Mouse (Mus musculus): Measurements from ENCODE around the gene Slc44a1.

The Slc44a1 gene

DNA sequence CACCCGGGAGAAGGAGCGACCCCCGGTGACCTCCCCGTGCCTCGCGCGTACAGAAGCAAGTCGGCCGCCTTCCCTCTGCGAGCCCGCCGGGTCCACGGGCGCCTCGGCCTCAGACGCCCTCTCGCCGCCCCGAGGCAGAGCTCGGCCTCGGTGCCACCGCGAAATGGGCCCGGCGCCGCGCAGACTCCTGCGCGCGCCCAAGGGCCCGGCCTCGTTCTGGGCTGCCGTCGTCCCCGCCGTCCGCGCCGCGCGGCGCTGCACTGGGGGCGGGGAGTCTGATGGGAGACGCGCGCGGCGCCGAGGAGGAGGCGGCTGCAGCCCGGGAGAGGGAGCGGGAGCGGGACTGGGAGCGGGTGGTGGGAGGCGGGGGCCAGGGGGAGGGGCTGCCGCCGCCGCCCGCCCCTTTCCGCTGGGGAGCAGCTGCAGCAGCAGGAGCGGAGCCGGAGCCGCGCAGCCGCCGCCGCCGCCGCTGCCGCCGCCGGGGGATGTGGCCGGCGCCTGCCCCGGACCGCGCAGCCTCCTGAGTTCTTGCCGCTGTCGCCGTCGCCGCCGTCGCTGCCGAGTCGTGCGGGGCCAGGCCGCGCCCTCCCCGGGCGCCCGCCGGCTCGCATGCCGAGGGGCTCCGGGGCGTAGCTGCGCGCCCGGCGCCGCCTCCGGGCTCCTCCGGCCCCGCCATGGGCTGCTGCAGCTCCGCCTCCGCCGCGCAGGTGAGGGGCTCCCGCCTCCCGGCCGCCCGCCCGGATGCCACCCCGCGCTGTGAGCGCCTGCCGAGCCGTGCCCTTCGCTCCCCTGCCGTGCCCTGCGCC, at the start of gene Slc44a1:
TSS of gene Slc44a1 (plus strand) at position 404 of the 806 bp plus-strand sequence.
- peak; percentile 88 for DNase-seq (ENCODE audit: low spot score)

DNA sequence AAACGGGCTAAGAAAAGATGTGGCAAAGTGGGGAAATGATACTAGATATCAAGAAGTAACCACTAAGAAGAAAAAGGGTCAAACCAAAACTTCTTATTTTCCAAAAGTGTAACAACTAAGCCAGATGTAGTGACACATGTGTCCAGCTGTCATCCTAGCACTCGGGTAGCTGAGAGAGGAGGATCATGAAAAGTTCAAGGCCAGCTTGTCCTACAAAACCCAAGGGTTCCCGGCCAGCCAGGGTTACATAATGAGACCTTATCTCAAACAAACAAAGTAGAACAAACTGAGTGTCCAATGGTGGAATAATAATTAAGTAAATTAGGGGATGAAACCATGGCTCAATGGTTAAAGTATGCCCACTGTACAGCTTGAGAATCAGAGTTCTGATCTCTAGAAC, 45.2 kb upstream of the Slc44a1 start:
- no peak for DNase-seq (ENCODE audit: low spot score)

DNA sequence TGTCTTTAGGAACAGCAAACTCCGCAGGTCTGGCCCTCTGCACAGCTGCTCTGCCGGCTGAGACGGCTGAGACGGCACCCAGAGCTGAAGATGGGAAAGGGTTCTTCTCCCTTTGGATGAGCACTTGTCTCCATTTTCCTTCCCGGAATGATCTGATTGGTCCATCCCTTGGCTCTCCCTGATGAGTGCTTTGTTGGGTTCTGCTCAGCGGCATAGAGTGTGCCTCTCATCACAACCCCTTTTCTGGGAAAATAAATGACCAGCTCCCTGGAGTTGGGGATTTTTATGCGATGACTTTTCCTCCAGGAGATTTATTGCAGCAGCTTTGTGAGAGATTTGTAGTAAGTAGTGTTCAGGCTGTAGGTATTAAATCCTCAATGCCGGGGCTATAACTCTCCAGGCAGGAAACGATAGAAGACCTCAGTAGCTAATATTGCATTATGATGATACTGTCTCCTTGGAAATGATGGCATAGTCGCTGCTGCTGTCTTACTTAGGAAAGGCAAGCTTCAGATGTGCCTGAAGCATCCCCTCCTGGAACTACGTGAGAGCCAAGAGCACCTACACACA, 43.5 kb upstream of the Slc44a1 start:
- no peak for DNase-seq (ENCODE audit: low spot score)

DNA sequence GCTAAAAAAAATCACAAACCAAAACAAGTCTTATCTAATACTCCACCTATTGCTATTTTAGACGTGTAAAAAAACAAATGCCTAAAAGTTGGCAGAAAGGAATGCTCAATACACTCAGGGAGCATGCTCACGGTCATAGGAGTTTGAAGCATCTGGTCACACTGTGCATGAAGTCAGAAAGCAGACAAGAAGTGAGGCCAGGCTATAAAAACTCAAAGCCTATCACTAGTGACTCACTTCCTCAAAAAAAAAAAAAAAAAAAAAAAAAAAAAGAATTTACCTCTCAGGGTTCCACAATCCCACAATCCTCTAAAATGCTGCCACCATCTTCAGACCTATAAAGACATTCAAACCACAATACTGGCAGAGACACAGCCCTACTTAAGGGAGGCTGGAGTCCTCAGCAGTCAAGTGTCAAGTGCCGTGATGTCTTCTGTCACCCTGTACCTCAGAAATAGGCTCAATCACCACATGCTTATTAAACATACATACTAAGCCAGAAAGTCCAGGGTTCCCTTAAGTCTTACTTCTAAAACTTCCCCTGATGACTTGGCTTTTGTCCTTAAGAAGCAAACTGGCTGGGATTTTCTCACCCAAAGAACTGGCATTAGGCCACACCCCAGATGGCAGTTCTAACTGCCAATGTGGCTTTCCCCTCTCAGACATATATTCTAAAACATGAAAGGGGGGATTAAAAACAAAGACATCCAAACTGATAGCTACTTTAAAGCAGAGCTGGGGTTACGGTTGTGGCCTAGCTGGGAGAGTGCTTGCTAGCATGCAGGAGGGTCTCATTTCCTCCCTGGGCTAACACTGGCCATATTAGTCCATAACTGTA, 42.7 kb upstream of the Slc44a1 start:
- no peak for DNase-seq (ENCODE audit: low spot score)

DNA sequence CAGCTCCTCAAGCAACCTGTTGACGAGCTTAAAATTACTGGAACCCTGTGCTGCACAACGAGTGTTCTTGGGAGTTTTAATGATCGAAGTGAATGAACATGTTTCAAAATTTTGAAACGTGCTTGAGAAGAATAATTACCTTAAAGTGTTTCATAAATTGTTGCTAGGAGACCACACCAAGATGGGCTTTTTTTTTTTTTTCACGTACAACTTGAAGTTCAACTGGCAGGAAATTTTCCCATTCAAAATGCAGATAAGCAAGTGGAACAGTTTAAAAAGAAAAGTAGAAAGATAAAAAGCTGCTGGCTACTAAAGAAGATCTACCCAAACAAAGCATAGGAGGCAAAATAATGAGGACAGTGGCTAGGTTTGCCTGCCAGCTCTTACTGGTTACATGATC, 41.7 kb upstream of the Slc44a1 start:
- DNase-seq (ENCODE audit: low spot score): no peak

DNA sequence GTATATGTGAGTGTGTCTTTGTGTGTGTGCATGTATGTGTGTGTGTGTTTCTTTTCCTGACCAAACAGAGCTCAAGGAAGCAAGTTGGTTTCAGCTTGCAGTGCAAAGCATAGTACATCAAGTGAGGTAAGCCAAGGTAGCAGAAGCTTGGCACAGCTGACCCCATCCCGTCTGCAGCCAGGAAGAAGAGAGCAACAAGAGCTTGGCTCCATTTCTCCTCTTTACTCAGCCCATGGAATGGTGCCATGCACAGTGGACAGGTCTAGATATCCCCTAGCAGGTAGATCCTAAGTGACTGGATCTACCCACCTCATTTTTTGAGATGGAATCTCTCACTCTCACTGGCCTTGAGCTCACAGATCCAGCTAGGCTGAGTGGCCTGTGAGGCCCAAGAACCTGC, 40.8 kb upstream of the Slc44a1 start:
- no peak for DNase-seq (ENCODE audit: low spot score)

DNA sequence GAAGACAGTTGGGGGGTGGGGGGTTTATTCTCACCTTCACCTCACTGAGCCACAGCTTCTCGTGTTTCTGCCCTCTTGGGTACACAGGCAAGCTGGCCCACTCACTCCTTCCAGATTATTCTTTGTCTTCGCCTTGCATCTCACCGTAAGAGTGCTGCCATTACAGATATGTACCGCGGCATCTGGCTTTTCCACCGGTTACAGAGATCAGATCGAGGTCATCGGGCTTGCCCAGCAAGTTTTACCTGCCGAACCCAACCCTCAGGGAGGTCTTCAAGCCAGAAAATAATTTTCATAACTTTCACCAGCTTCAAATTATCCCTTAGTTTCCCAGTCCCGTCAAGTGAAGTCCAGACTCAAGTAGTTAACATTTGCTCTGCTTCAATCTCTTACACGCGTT, 36.8 kb upstream of the Slc44a1 start:
- no peak for DNase-seq (ENCODE audit: low spot score)

DNA sequence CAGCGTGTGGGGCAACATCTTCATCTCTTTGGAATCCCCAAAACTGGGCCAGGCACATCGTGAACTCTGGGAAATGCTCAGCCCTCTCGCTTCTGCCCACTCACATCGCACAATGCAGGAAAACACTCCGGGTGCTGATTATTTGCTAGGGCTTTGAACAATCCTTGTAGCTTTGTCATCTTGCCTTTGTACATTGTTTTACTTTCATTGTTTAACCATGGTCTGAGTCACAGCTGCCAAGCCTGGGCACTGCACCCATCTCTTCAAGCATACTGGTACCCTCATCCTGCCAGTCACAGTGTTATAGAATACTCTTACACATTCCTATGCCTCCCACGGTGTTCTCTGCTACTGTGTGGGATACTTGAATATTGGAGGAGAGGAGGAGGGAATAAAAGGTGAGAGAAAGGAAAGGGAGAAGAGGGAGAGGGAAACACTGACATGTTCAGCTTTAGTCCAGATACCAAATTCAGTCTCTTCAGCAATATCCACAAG, 35.7 kb upstream of the Slc44a1 start:
- no peak for DNase-seq (ENCODE audit: low spot score)

DNA sequence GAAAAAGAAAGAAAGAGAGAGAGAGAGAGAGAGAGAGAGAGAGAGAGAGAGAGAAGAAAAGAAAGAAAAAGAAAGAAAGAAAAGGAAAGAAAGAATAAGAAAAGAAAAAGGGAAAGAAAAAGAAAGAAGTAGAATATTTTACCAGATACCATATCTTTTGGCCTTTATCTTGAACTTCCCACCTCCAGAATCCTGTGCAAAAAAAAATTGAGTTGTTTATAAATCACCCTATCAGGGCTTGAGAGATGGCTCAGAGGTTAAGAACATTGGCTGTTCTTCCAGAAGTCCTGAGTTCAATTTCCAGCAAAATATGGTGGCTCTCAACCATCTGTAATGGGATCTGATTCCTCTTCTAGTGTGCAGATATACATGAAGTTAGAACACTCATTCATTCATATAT, 33.3 kb upstream of the Slc44a1 start:
- DNase-seq (ENCODE audit: low spot score): no peak

DNA sequence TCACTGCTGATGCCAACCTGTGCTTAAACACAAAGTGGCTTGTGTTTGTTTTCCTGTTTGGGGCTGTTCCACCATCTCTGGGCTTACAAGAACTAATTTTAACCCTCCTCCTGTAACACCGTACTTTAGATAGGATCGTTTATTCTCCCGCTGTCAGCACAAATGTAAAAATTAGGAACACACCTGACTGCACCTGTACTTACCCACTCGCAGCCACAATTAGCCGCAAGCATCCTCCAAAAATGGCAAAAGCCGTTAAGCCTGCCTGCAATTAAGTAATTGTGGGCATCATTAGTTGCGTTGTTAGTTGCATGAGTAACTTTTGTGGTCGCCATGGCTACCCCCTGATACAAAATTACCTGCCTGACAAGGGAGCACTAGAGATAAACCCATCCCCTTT, 31.4 kb upstream of the Slc44a1 start:
- no peak for DNase-seq (ENCODE audit: low spot score)

DNA sequence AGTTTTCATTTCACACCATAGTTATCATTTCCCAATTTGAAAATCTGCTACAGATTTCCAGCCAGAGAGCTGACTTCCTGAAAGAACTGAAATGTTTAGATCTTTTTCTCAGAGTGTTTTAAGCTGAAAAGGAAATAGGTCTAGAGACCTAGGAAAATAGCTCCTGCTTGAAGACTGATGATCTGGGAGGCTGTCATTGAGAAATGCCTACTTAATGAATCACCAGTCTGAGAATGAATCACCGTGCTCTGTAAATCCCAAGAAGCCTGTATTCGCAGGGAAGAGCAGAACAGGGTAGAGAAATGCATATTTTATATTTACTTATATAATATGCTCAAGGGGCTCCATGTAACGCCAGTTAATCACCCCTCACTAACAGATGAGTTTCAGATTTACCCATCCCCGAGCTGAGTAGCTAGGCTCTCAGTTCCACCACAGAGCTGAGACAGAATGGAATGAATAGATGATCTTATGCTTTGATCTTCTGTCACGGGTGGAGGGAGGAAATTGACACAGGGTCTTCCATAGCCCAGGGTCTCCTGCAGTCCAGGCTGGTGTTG, 30.6 kb upstream of the Slc44a1 start:
- DNase-seq (ENCODE audit: low spot score): peak; percentile 16

DNA sequence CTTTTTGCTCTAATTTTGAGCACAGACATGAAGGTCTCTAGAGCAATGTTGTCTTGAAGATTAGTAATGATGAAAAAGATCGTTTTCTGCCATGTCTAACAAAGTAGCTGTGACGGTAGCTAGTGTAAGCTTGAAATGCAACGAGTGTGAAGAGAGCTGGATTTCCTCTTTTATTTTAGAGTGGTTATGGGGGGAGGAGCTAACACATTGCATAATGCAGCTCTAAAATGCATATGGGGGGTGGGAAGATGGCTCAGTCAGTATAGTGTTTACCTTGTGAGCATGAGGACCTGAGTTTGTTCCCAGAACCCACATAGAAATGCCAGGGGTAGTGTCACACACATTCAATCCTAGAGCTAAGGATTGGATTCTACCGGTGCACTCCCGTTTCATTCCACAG, 29.5 kb upstream of the Slc44a1 start:
- DNase-seq (ENCODE audit: low spot score): no peak

DNA sequence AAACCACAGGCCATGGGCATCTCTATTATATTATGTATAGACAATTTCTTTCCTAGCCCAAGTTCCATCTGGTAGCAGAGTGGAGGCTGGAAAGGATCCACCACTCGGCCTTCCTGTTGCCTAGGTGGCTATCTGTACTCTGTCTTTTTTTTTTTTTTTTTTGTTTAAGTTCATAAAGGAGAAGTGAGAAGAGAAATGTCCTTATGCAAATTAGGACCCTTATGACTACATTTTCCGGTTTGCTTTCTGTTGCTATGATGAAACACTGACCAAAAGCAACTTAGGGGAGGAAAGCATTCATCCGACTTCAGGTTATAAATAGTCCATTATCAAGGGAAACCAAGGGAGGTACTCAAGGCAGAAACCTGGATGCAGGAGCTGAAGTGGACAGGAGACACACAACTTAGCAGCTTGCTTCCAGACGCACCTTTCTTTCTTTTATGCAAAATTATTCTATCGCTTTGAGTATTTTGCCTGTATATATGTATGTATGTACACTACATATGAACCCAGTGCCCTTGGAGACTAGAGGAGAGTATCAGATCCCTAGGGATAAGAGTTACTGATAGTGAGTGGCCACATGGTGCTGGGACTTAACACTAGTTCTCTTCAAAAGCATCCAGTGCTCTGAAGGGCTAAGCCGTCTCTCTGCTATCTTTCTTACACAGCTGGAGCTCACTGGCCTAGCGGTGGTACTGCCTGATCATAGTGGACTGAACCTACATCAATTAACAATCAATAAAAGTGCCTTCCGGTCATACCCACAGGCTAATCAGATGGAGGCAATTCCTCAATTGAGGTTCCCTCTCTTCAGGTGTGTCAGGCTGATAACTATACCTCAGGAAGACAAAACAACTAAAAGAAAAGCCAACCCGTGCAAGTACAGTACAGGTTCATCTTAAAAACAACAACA, 28.0 kb upstream of the Slc44a1 start:
- no peak for DNase-seq (ENCODE audit: low spot score)

DNA sequence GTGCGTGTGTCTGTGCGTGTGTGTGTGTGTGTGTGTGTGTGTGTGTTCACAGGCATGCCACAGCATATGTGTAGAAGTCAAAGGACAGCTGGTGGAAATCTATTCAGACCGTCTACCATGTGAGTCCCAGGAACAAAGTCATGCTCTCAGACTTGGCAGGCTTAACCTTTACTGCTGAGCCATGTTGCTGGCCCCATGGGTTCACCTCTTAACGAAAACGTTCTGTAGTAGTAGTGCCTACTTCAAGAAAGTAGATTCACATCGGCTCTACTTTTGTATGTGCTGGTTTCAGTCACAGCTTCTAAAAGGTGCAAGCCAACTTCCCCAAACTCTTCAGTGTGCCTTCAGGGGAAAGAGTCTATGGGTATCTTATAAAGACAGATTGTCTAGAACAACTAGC, 27.2 kb upstream of the Slc44a1 start:
- no peak for DNase-seq (ENCODE audit: low spot score)

DNA sequence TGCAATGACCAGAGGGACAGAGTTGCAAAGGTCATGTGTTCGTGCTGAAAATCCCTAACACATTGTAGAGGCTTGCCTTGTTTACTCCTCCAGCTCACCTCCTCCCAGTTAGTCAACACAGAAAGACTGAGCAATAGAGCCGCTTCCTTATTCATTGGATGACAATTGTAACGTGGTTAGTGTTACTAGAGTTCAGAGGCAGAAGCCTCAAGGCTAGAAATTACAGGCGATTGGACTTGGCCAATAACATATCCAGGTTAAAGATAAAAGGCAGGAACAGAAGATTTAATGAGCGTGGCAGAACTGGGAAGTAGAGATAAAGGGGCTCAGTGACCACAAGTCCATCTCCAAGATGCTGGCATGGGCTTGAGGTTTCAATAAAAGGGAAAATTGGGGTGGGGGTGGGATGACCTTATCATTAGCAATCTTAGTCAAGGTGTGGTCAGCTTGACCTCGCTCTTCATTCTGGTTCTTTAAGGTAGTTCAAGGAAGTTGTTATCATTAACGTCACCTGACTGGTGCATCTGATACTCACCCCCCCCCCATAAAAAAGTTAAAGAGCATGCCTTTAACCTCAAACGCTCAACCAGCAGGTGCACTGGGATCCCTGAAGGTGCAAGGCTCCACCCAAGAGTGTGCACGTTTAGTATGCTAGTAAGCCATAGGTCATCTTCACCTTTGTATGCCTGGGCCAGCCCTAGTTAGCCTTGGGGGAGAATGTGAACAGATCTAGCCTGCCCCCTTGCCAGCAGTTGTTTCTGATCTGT, 26.0 kb upstream of the Slc44a1 start:
- no peak for DNase-seq (ENCODE audit: low spot score)

DNA sequence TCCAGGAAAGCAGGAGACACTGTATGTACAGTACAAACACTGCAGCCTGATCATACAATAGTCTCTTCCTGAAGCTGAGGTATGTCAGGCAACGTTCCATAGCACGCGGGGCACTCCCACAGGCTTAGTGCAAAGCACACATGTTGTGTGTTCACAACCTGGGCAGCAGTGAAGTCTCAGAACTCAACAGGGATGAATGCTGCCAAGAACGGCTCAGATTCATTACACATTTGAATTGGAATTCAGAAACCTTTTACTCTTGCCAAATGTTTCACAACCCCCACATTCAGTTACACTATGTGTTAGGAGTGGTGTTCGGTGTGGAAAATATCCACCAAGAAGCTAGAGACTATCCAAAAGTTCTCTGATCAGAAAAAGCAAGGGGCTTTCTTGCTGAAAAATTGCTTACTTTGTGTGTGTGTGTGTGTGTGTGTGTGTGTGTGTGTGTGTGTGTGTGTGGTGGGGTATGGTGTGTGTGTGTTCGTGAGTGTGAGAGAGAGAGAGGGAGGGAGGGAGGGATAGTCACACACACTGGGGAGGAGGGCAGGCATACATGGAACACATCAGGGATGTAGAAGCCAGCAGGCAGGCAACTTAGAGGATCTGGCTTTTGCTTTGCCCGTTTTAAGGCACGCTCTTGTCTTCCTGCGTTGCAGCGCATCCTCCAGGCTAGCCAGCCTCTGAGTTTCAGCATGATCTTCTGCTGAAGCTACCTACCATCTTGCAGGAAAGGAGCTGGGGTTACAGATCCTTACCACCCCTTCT, 24.2 kb upstream of the Slc44a1 start:
- DNase-seq (ENCODE audit: low spot score): no peak

DNA sequence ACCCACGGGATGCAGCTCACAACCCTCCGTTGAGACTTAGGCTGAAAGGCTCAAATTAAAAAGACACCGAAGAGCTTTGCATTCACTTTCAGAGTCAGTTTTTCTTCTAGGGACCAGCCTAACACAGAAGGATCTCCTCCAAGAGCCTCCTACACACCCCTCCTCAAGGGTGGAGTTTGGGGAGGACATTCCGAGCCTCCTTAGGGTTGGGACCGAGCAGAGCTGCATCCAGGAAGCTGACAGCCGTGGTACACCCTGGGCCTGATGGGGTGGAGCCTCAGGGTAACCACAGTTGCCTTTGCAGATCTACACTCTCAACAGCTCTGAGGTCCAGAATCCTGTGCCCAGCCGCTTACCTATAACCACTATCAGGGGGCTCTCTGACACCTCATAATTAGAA, 23.3 kb upstream of the Slc44a1 start:
- DNase-seq (ENCODE audit: low spot score): no peak

DNA sequence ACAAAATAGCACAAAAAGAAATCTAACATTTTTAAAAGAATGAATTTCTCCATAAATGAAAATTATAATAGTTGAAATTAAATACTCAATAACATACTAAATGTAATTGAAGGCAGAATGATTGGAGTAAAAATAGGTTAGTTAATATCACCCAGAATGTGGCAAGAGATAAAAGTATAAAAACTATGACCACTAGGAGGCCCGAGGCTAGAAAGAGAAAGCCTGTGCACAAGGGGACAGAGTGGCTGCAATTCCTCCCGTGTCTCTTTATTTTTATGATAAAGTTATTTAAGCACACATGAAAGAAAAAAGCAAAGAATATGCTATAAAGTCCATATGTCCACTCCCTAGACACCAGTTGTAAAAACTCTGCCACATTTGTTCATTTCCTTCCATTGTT, 17.4 kb upstream of the Slc44a1 start:
- DNase-seq (ENCODE audit: low spot score): no peak

DNA sequence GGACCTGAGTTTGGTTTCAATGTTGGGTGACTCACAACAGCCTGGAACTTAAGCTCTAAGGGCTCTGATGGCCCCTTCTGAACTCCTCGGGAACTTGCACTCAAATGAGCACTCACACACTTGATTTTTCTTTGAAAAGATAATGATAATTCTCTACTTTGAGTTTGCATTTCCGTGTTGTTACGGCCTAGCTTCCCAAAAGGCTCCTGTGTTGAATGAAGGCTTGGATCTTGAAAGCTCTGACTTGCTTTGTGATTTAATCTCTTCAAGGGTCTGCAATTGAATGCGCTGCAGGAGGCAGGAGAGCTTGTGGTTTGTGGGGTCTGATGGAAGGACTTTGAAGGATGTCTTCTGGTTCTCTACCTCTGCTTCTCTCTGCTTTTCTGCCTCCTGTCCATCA, 13.1 kb upstream of the Slc44a1 start:
- no peak for DNase-seq (ENCODE audit: low spot score)

DNA sequence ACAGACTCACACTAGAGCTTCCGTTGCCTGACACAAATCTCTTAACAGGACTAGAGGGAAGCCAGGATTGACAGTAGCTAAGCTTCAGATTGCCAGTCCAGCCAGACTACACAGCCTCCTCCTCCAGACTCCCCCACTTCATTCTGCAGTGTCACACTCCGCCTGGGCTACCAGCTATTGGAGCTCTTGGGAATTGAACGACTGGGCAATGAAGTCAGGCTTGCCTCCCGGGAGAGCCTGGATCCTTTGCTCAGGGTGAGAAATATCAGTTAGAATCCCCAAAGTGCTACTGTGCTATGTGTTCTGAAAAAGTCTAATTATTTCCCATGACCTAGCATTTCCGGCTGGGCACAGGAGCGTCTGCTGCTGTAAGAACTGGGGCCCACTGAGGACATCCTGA, 9.7 kb upstream of the Slc44a1 start:
- DNase-seq (ENCODE audit: low spot score): no peak
